Mouse (Mus musculus) A20 (cell line): ENCODE data around the gene Bicd2.

Source experiments
- DNase-seq: peaks from one replicate; pipeline ENCODE4 v3.0.0-alpha.2; 2011; ENCODE audit warnings: low read depth, low spot score

The Bicd2 gene

DNA sequence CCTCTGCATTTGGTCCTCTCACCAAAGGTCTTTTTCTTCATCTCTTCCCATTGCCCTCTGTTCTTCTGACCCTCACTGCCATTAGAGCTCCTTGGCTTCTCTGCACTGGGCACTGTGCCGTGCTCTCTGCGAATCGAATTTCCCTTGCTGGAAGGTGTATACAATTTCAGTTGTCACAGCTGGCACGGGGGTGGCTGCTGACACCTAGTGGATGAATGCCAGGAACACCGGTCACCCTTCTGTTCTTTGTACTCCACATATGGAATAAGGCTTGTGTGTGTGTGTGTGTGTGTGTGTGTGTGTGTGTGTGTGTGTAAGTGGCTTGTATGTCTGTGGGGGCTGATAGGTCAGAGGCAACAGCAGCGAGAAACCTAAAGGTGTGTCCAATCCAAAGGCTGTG is 58.8 kb downstream of the Bicd2 start:
- DNase-seq = peak; percentile 36

DNA sequence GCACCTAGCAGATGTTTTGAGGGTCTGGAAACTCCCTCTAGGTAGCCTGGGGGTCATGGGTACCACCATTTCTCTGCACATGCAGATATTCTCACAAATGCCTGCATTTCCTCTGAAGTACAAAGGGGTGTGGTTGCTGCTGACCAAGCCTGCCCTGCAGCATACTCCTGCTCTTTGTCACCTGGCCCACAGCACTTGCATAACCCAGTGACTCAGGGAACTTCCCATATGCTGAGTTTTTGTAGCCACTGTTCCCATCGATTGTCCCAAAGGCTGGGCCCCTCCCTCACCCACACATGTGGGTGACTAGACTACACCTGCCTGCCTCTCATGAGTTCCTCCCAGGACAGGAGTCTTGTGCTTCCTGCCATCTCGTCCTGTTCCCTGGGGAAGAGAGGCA is 61.2 kb downstream of the Bicd2 start:
- DNase-seq = no peak

DNA sequence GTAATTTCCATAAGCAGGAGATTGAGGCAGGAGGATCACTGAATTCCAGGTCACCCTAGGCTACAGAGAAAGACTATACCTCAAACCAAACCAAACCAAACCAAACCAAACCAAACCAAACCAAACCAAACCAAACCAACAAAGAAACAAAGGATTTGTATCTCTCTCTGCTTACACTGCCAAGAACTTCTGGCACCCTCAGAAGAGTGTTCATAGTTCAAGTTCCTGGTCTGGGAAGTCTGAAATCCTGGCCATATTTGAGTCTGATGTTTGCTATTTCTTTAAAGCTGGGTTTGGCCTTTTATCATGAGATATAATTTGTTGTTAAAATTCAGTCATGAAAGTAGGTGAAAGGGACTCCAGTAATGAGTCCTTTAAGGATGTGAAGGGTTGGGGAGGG is 66.4 kb downstream of the Bicd2 start:
- no peak for DNase-seq

DNA sequence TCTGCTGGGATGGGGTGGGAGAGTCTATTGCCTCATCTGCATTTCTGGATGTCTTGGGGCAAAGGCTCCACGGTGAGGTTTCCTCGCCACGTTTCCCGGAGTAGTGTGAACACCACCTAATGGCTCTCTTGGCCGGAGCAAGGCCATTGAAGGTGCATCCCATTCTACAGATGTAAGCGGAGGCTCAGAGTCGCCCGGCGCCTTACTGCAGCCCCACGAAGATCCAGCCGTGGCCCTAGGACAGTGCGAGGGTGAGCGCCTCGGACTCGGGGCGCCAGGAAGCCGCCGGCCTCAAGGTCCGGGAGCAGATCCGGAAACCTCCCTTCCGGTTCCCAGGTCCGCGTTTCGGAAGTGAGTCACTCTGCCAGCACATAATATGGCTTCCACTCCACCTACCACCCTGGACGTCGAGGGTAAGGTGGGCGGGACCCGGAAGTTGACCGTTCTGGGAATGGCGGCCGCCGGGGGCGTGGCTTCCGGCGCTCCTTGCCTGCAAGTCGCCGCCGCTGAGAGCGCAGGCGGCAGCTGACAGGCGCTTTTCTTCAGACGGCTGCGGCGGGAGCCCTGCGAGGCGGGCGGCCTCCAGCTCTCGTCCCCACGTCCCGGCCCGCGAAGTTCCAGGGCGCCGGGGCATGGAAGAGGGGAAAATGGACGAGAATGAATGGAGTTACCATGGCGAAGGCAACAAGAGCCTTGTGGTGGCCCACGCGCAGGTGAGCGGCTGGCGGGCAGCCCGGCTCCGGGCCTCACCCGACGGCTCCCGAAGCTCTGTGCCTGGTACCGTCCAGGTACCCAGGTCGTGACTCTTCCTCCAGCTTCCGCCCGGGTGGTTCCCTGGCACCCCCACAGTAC is 79.6 kb downstream of the Bicd2 start, which contains the start of gene Ippk:
Ippk (plus strand) TSS at position 496 of the 852 bp plus-strand sequence.
- peak; percentile 98 for DNase-seq

DNA sequence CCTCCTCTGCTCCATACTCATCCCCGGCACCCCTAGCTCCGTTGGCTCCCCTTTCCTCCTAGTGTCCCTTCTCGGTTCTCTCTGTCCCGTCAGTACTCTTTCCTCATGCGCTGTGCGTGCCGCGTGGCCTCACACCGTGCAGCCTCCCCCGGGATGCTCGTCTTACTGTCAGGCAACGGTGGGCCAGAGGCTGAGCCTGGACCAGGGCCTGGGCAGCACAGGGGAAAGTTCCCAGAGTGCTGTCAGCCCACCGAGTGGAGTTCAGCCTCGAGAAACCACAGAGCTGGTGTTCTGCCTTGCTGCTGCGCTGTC is 80.2 kb downstream of the Bicd2 start:
- DNase-seq = no peak

DNA sequence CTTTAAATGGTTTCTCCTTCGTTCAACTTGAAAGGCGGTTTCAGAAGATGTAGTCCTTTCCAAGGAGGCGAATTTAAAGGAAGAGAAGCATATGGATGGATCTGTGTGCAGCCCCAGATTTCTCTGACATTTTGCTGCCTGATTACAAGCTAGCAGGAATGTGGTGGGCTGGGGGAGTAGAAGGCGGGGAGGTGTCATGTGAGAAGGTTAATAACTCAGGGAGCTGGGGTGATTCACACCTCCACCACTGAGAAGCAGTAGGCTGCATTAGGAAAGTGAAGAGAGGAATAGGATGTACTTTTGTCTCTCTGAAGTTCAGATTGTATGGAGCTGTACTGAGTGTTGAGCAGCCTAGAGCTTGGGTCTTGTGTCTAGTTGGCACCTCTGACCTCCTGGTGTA is 80.6 kb downstream of the Bicd2 start:
- DNase-seq = no peak

DNA sequence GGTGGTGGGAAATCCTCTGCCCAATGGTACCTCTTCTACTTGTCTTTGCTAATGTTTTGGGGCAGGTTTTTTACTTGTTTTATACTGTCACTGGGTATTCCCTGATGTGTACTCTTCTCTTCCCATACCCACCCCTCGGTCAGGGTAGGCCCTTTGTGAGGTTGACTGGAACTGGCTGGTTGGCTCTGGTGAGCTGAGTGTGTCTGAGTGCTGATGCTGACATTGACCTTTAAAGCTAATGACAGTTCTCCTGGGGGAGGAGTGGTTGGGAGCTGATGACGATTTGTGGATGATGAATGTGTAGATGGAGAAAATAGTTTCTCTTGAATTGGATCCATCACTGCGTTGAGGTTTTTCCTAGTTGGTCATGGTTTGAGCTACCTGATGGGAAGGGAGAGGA is 85.4 kb downstream of the Bicd2 start:
- DNase-seq = no peak

DNA sequence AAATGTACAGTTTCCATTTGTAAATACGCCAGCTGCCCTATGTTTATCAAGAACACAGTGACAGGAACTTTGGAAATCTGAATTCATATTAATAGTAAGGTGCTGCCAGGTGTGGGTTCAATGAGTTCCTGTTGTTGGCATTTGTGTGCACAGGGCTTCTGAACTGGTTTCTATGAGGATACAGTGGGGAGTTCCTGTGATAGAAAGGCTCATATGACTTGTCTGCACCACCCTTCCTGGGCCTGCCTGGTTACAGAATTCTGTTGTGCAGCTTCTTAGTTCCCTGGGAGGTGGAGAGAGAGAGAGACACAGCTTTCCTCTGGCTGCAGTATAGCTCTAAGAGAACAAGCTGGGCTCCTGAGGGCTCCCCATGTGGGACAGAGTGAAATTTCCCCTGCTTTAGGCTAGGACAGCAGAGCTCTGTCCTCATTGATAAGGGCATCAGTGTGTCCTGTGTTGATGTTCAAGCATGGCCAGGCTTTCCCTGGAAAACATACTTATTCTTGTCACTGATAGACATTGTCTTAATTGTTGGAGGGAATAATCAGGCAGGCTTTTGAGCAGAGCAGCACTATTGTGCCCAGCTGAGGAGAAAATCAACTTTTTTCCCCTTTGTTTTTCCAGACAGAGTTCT is 86.8 kb downstream of the Bicd2 start:
- DNase-seq = no peak

DNA sequence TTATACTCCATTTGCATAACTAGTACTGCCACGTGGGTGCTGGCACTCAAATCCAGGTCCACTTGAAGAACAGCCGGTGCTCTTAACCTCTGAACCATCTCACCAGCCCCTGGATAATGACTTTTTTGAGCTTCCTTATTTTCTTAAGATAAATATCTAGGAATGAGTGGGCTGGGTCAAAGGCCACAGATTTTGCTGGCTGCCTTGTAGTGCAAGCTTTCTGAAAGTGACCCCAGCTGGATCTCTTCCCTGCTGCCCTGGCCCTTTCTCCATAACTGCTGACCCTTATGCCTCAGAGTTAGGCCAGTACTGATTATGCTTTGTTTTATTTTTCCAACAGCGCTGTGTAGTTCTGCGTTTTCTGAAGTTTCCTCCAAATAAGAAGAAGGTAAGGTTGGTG is 89.1 kb downstream of the Bicd2 start:
- DNase-seq = no peak

DNA sequence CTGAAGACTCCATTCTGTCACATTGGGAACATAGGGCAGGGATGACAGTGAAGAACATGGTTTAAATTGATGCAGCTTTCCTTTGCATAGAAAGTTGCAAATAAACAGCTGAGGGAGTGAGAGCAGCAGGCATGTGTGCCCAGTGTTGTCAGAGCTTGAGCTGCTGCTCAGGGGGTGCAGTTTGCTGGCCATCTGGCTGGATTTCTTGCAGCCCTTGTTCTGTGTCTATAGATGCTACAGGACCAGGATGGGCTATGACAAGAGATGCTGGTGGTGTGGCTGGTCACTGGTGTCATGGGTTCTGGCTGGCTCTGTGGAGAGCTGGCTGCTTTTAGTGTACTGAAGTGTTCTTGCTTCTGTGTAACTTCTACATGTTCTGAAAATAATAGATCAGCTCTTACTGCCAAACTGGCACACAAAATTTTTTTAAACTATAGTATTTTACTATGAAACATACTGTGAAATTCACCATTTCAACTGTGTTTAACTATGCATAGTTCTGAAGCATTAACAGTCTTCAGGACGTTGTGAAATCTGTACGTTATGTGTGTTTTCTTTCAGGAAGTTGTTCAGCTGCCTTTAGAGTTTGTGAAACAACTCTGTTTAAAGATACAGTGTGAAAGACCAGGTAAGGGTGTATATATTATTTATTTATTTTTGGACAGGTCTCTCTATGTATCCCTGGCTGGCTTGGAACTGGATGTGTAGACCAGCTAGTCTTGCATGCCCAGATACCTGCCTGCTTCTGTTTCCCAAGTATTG is 92.1 kb downstream of the Bicd2 start:
- DNase-seq = no peak

DNA sequence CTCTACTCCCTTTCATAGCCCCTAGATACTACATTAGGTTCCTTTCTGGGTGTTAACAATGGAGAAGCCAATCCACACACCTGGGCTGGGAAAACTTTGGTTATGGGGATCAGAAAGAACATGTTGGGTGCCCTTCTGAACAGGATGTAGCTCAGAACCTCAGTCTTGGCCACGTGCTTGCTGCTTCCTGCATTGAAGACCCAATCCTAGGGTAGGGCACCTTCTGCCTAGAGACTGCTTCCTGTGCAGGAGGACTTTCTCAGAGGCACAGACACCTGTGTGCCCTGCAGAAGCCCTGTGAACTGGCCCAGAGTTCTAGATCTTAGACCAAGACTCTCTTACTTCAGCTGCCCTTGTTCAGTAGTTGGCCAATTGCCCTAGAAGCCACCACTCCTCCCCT is 94.4 kb downstream of the Bicd2 start:
- no peak for DNase-seq

DNA sequence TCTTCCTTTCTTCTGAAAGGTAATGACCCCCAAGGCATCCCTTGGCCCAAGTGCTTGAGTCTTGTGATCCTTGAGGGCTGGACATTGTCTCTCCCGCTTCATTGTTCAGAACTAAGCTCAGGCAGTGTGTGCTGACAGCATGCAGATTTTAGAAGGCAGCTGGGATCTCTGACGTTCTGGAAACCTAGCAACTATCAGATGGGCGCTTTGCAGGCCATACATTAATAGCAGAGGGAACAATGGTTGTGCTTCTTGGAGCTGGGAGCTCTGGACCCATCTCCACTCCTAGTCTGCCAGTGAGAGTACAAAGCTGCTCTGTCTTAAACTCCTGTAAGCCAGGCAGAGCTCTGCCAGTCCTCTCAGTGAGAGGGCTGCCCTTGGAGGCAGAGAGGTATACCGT is 94.8 kb downstream of the Bicd2 start:
- no peak for DNase-seq
